Mouse (Mus musculus): ENCODE data around the gene Actr1b. TPM values are rescaled to one million over a fixed set of nuclear protein-coding genes. Genes with fewer than 3 reads are reported as not detected.

The Actr1b gene
- 11.0 TPM for polyA plus RNA-seq (2014; fragmentation: Illumina TruSeq; extraction: RNeasy Lipid Tissue Mini Kit (QIAGEN cat#74804); ENCODE audit: low read depth, low replicate concordance)

DNA sequence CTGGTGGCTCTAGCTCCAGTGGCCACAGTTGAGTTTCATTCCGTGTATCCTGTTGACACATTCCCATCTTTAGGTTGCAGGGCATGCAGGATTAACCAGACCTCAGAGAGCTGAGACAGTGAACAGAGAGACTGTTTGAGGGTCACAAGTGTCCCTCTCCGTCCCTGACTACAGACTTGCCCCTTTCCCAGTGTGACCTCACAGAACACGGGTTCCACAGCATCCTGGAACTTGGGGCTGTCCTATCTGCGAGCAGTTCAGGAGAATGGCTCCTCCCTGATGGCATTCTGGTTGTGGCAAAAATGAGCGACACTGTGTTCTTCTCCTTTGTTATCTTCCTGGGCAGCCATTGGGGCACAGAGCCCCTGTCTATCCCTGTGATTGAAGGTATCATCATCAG, at the start of gene Actr1b:
TSS of gene Actr1b (minus strand) at position 112 of the 400 bp plus-strand sequence.

DNA sequence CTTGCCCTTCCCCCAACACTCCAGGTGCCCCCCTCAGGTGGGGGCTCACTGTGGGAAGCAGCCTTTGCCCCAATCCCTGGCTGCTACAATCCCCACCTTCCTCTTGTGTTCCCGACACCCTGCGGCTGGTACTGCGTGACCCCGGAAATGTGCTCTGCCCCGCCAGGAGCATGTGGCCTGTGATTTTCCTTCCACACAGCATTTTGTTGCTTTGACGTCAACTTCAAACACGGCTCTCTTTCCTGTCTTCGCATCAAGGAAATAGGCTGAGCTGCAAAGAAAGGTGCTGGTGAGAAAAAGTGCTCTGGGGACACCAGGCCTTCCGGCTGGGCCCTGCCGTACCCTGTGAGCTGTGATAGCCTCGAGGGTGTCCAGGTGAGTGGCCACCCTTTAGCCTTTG, 47.3 kb upstream of the Actr1b start, which contains the start of gene Zap70:
TSS of gene Zap70 (plus strand) at position 231 of the 400 bp plus-strand sequence.

DNA sequence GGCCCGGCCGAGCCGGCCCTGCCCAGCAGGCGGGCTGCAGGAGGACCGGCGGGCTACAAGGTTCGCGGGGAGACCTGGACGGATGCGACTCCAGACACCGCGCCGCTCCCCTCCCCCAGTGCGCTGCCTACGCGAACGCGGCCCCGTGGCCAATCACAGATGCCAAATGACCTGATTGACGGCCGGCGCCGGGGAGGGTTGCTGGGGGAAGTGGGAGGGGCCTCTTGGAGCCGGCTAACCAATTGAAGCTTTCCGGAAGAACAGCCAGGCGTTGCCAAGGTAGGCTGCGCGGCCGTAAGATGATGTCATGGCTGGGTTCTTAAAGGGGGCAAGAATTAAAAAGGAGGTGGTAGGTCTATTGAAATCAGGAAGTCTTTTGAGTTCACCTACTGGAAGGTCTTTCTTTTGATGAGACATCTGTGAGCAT, 4.4 kb downstream of the Actr1b start, which contains the start of gene 4933424G06Rik:
TSS of gene 4933424G06Rik (plus strand) at position 296 of the 427 bp plus-strand sequence.

DNA sequence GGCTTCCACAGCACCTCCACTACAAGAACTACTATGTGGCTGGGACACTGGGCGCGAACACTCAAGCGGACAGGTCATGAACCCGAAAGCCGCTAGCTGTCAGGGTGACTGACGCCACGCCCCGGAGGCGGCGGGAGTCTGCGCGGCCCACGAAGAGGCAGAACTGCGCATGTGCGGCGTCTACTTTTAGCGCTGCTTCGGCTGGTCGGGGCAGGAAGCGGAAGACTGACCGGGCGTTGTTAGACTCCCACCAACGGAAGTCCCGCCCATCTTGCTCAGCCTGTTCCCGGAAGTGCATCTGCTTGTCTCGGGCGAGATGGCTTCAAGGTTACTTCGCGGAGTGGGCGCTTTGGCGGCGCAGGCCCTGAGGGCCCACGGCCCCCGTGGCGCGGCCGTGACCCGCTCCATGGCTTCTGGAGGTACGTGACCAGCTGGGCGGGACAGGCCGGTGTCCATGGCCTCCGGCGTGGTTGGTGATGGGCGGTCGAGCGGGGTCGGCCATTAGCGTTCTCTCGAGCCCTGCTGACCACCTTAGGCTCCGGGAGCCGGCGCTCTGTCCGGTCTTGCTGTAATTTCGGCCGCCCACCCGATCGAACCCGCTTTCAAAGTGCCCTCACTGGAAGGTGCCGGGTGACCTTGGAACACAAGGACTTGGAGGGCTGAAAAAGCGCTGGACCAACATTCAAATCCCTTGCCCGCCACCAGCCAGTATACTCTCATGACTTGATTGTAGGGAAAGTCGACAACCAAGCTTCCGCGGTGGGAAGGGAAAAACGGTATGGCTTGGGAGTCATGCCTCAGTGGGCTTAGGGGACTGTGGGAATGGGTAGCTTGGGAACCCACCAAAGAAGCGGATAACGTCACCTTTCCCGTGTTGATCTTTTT, 22.7 kb downstream of the Actr1b start, which contains the start of gene Cox5b:
TSS of gene Cox5b (plus strand) at position 179 of the 885 bp plus-strand sequence.

DNA sequence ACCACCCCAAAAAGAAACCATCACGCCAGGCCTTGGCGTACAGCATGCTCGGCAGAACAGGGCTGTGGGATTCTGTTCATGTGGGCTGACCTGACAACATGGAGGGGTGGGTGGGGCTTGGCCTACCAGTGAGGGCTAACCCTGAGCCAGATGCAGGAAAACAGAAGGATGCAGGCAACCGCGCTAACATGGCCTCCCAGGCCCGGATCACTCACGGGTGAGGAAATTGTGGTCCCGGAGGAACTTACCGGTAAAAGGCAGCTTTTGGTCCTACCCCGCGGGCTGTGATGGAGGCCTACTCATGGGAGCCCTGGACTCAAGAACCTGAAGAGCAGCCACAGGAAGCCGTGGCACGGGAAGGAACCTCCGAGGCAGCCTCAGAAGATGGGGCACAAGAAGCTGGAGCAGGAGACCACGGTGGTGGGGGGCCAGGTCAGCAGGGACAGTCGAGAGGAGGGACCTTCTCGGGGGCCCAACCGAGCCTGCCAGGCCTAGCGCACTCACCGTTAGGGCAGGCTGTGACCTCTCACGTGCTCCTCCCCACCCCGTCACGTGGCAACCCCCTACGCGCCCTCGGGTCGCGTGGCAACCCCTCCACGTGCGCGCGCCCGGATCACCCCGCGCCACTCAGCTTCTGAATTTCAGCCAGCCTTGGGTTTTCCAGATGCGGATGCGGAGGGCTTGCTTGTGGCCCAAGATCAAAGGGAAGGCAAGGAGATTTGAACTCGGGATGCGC, 31.4 kb downstream of the Actr1b start, which contains the start of gene Fam178b:
TSS of gene Fam178b (minus strand) at position 564 of the 736 bp plus-strand sequence.

Other genes starting within 250 kb of the Actr1b start
- 1.1 TPM for gene Cnnm4, start 242.8 kb downstream of the Actr1b start, polyA plus RNA-seq (2014; fragmentation: Illumina TruSeq; extraction: RNeasy Lipid Tissue Mini Kit (QIAGEN cat#74804); ENCODE audit: low read depth, low replicate concordance)
- gene Cnnm3, start 202.6 kb downstream of the Actr1b start, polyA plus RNA-seq (2014; fragmentation: Illumina TruSeq; extraction: RNeasy Lipid Tissue Mini Kit (QIAGEN cat#74804); ENCODE audit: low read depth, low replicate concordance): 4.3 TPM
- not detected for gene Ankrd23, start 177.5 kb downstream of the Actr1b start, polyA plus RNA-seq (2014; fragmentation: Illumina TruSeq; extraction: RNeasy Lipid Tissue Mini Kit (QIAGEN cat#74804); ENCODE audit: low read depth, low replicate concordance)
- gene Gm42417, start 175.0 kb downstream of the Actr1b start, polyA plus RNA-seq (2014; fragmentation: Illumina TruSeq; extraction: RNeasy Lipid Tissue Mini Kit (QIAGEN cat#74804); ENCODE audit: low read depth, low replicate concordance): 0.34 TPM
- 1.3 TPM for gene Ankrd39, start 167.0 kb downstream of the Actr1b start, polyA plus RNA-seq (2014; fragmentation: Illumina TruSeq; extraction: RNeasy Lipid Tissue Mini Kit (QIAGEN cat#74804); ENCODE audit: low read depth, low replicate concordance)
- 0.42 TPM for gene Sema4c, start 156.1 kb downstream of the Actr1b start, polyA plus RNA-seq (2014; fragmentation: Illumina TruSeq; extraction: RNeasy Lipid Tissue Mini Kit (QIAGEN cat#74804); ENCODE audit: low read depth, low replicate concordance)
- not detected for gene Fam178b, start 31.2 kb downstream of the Actr1b start, polyA plus RNA-seq (2014; fragmentation: Illumina TruSeq; extraction: RNeasy Lipid Tissue Mini Kit (QIAGEN cat#74804); ENCODE audit: low read depth, low replicate concordance)
- 188 TPM for gene Cox5b, start 23.0 kb downstream of the Actr1b start, polyA plus RNA-seq (2014; fragmentation: Illumina TruSeq; extraction: RNeasy Lipid Tissue Mini Kit (QIAGEN cat#74804); ENCODE audit: low read depth, low replicate concordance)
- gene 4933424G06Rik, start 4.3 kb downstream of the Actr1b start, polyA plus RNA-seq (2014; fragmentation: Illumina TruSeq; extraction: RNeasy Lipid Tissue Mini Kit (QIAGEN cat#74804); ENCODE audit: low read depth, low replicate concordance): not detected
- gene Zap70, start 47.4 kb upstream of the Actr1b start, polyA plus RNA-seq (2014; fragmentation: Illumina TruSeq; extraction: RNeasy Lipid Tissue Mini Kit (QIAGEN cat#74804); ENCODE audit: low read depth, low replicate concordance): 1.1 TPM
- 11.2 TPM for gene Tmem131, start 229.2 kb upstream of the Actr1b start, polyA plus RNA-seq (2014; fragmentation: Illumina TruSeq; extraction: RNeasy Lipid Tissue Mini Kit (QIAGEN cat#74804); ENCODE audit: low read depth, low replicate concordance)